Mouse (Mus musculus) lung, embryonic 16.5 days (tissue): ENCODE results near the gene Gata2. TPM values are rescaled to one million over a fixed set of nuclear protein-coding genes. Genes with fewer than 3 reads are reported as not detected.
A peak's percentile ranks its signal among the peaks of the same experiment; 100 is the strongest.

Experiments used
- ATAC-seq: fragments of 200-750 bp; cut with Nextera tagmentation; 2 replicates; pipeline ENCODE4 v1.8.0; 2017; ENCODE audit warnings: low read depth, mild to moderate bottlenecking, moderate library complexity
- H3K27ac ChIP-seq: fragments of 300-500 bp; sonication (generic); 2 replicates; pipeline ENCODE4 v1.5.1; 2014; ENCODE audit warnings: mild to moderate bottlenecking, control low read depth, low read length
- H3K27me3 ChIP-seq: fragments of 300-500 bp; sonication (generic); 2 replicates; pipeline ENCODE4 v1.6.1; 2014; ENCODE audit warnings: low read depth, low read length, mixed read lengths; ENCODE audit not compliant: control insufficient read depth, insufficient read depth
- H3K36me3 ChIP-seq: fragments of 300-500 bp; sonication (generic); 2 replicates; pipeline ENCODE4 v1.6.1; 2014; ENCODE audit warnings: low read length; ENCODE audit not compliant: control insufficient read depth, insufficient read depth
- H3K4me1 ChIP-seq: fragments of 300-500 bp; sonication (generic); replicated peaks from 2 replicates; pipeline ENCODE4 v1.6.1; 2014; ENCODE audit warnings: low read length, mixed read lengths; ENCODE audit not compliant: control insufficient read depth, insufficient read depth
- H3K4me2 ChIP-seq: fragments of 300-500 bp; sonication (generic); 2 replicates; pipeline ENCODE4 v1.6.1; 2014; ENCODE audit warnings: low read depth, low read length, control low read depth
- H3K4me3 ChIP-seq: fragments of 300-500 bp; sonication (generic); 2 replicates; pipeline ENCODE4 v1.5.1; 2014; ENCODE audit warnings: mild to moderate bottlenecking, low read length, control low read depth
- H3K9ac ChIP-seq: fragments of 300-500 bp; sonication (generic); 2 replicates; pipeline ENCODE4 v1.6.1; 2014; ENCODE audit warnings: low read length, control low read depth
- H3K9me3 ChIP-seq: fragments of 300-500 bp; sonication (generic); 2 replicates; pipeline ENCODE4 v1.6.1; 2016; ENCODE audit warnings: low read length; ENCODE audit not compliant: control insufficient read depth
- WGBS: fragments of 180-500 bp; shearing (Covaris S2); extraction: QIAGEN DNeasy Blood & Tissue Kit; methylation state at CpG from one replicate; pipeline ENCODE4 v1.1.7; 2014; 5-methylcytosine and 5-hydroxymethylcytosine counted together
- polyA plus RNA-seq: library from polyadenylated mRNA; unstranded; fragments of >200 nt; fragmentation: Nextera tagmentation; extraction: Ambion mirVana; gene quantifications from 2 replicates; pipeline ENCODE4 v1.2.1, GENCODE M21; 2015

Gene Gata2
- polyA plus RNA-seq, 1 experiment from 2014 or later: 23.6 TPM

DNA sequence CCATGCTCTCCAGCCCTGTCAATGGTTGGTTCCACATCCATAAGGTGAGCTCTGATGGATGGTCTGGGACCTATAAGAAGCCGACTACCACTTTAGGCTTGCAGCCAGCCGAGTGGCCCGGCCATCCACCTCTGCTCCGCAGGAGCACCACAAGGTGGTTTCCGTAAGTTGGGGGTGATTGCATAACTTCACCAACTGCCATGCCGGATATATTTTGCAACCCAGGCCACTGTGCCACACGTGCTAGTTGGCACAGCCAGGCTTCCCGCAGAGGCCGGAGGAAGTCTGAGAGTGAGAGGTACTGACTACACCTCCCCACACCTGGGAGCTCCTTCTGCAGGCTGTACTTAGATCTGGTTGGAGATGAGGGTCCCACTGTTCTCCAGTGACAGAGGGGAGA, 27.6 kb upstream of the Gata2 start:
- Histone ChIP-seq H3K4me1 (no peaks in the 10 kb centered on the region), H3K9ac (no peak overlapping the region), H3K4me3 (no peak overlapping the region), H3K27ac (no peak overlapping the region), H3K9me3 (no peaks in the 10 kb centered on the region), H3K27me3 (no peaks in the 10 kb centered on the region), H3K4me2 (no peak overlapping the region), H3K36me3 (no peaks in the 10 kb centered on the region)
- no peak for ATAC-seq
- 83% methylated on average over 9 of the region's 9 CpGs for WGBS

DNA sequence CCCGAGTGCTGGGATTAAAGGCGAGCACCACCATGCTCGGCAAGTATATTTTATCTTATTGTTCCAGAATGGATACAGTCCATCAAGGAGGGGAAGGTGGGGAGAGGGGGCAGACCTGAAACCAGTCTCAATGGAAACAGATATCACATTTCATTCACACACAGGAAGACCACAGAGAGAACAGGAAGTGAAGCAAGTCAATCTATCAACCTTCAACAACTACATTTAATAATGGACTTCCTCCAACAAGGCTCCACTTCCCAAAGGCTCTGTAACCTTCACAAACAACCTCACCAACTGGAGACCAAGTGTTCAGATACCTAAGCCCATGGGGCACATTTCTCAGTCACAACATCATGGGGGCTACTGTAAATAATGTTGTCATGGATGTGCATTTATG, 19.5 kb upstream of the Gata2 start:
- Histone ChIP-seq H3K9me3 (peaks cover 5% of the 10 kb centered on the region; the same call in 1 of the 2 replicates), H3K27ac (no peak overlapping the region), H3K4me2 (no peak overlapping the region), H3K4me3 (no peak overlapping the region), H3K27me3 (no peaks in the 10 kb centered on the region), H3K9ac (no peak overlapping the region), H3K4me1 (no peaks in the 10 kb centered on the region), H3K36me3 (no peaks in the 10 kb centered on the region)
- 72% methylated on average over 3 of the region's 3 CpGs for whole genome bisulfite sequencing
- ATAC-seq: no peak

DNA sequence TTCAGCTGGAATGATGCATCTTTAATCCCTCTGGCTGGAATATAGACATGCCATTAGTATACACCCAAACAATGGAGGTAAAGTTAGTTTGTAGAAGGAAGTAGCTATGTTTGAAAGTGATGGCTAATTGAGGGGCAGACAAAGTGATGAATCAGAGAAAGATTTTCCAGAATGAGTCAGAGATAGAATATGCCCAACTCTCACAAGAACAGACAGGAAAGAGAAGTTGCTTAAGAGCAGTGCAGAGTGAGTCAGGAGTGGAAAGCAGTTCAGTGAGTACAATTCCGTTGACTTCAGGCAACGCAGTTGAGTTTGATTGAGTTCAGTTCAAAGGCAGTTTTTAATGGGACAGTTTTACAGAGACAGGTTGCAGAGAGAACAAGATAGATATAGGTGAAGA, 19.0 kb upstream of the Gata2 start:
- no peak overlapping the region for H3K27ac ChIP-seq
- H3K4me2 ChIP-seq: no peak overlapping the region
- H3K36me3 ChIP-seq: no peaks in the 10 kb centered on the region
- 81% methylated on average over 2 of the region's 2 CpGs for WGBS
- no peak overlapping the region for H3K4me3 ChIP-seq
- H3K4me1 ChIP-seq: no peaks in the 10 kb centered on the region
- peaks cover 5% of the 10 kb centered on the region; the same call in 1 of the 2 replicates for H3K9me3 ChIP-seq
- H3K9ac ChIP-seq: no peak overlapping the region
- no peak for ATAC-seq
- no peaks in the 10 kb centered on the region for H3K27me3 ChIP-seq

DNA sequence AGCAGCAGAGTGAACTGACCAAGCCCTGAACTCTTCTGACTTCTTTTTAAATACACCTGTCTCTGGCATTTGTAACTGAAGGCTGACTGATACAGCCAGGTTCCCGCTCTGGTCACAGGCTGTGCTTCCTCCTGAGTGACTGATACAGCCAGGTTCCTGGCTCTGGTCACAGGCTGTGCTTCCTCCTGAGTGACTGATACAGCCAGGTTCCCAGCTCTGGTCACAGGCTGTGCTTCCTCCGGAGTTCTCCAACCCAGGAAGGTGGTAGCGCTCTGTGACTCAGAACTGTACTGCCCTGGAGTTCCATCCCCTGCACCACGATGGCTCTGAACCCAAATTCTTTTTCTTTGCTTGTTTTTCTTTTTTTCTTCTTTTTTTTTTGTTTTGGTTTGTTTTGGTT, 9.0 kb upstream of the Gata2 start:
- Histone ChIP-seq H3K4me3 (no peak overlapping the region), H3K9me3 (no peaks in the 10 kb centered on the region), H3K4me1 (peaks cover 5% of the 10 kb centered on the region), H3K4me2 (no peak overlapping the region), H3K27ac (no peak overlapping the region), H3K36me3 (no peaks in the 10 kb centered on the region), H3K9ac (no peak overlapping the region), H3K27me3 (peaks cover 16% of the 10 kb centered on the region)
- WGBS: 65% methylated on average over 4 of the region's 4 CpGs
- no peak for ATAC-seq

DNA sequence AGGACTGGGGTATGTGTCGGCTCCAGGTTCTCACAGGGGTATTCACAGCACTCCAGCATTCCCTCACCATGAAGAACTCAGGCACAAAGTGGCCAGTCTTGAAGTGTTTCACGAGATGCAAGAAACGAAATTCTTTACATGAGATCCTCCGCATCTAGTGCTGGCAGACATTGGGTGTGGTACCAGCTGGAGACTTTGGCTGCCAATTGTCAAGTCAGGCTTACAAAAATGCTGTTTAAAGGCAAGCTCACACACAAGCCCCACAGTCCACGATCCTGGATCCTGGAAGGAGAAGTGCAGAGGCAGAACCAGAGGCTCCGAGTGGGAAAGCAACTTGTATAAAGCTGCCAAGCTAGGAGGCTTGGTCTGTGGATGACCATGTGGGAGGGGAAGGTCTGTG, 5.5 kb upstream of the Gata2 start:
- Histone ChIP-seq H3K27me3 (peaks cover 51% of the 10 kb centered on the region), H3K9me3 (no peaks in the 10 kb centered on the region), H3K4me2 (no peak overlapping the region), H3K4me3 (no peak overlapping the region), H3K27ac (no peak overlapping the region), H3K4me1 (peaks cover 7% of the 10 kb centered on the region), H3K9ac (no peak overlapping the region), H3K36me3 (no peaks in the 10 kb centered on the region)
- WGBS: 71% methylated on average over 6 of the region's 6 CpGs
- no peak for ATAC-seq

DNA sequence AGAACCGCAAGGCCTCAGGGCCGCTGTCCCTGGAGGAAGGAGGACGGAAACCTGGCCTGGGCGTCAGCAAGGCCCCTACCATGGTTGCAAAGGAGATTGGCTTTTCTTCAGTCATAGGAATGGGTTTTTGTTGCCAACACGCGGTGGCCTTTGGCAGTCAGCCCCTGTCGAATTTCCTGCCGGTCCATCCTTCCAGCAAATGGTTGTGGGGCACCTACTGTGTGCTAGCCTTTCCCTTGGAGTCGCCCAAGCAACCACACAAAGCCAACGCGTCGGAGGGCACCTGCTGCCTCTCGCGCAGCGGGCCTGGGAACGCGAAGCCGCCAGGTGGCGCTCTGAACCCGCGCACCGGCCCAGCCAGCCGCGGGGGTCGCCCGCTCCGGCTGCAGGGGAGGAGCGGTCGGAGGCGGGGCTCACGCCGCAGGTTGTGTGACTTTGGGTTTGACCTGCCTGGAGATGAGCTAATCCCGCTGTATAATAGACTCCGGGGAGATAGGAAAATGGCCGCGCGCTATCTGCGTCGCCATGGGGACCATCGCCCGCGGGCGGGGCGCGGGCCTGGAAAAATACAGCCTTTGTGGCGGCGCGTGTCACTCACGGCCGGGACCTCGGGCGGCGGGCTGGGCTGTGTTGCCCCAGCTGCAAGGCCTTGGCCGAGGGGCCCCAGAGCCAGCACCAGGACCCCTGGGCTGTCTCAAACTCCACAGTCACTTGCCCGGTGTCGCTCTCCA, 4.2 kb upstream of the Gata2 start:
- H3K9ac ChIP-seq: peak overlapping the region; percentile 45; the same call in 1 of the 2 replicates

DNA sequence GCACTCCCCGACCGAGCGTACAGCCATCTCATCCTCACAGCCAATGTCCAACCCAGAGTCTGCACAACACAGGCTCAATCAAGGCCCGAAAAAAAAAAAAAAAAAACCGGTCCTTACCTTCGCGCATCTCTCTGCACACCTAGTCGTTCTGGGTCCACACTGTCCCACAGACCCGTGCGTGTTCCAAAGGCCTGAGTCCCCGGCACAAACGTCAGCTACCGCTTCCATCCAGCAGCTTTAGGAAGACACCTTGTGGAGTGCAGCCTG, 3.7 kb upstream of the Gata2 start:
- peaks cover 69% of the 10 kb centered on the region for H3K27me3 ChIP-seq
- H3K36me3 ChIP-seq: no peaks in the 10 kb centered on the region
- H3K4me1 ChIP-seq: peaks cover 16% of the 10 kb centered on the region
- ATAC-seq: no peak
- H3K9me3 ChIP-seq: no peaks in the 10 kb centered on the region
- peak overlapping the region; percentile 83 for H3K4me2 ChIP-seq
- 5% methylated on average over 13 of the region's 13 CpGs for whole genome bisulfite sequencing
- H3K4me3 ChIP-seq: peak overlapping the region; percentile 64
- H3K27ac ChIP-seq: no peak overlapping the region
- no peak overlapping the region for H3K9ac ChIP-seq

More for the DNA sequence above, 4.2 kb upstream of the Gata2 start:
- Histone ChIP-seq H3K36me3 (no peaks in the 10 kb centered on the region), H3K4me1 (peaks cover 16% of the 10 kb centered on the region), H3K27me3 (peaks cover 64% of the 10 kb centered on the region), H3K4me3 (peak overlapping the region; percentile 64), H3K27ac (no peak overlapping the region), H3K4me2 (peak overlapping the region; percentile 83), H3K9me3 (no peaks in the 10 kb centered on the region)
- WGBS: 1% methylated on average over 56 of the region's 56 CpGs
- peak; percentile 74 for ATAC-seq

DNA sequence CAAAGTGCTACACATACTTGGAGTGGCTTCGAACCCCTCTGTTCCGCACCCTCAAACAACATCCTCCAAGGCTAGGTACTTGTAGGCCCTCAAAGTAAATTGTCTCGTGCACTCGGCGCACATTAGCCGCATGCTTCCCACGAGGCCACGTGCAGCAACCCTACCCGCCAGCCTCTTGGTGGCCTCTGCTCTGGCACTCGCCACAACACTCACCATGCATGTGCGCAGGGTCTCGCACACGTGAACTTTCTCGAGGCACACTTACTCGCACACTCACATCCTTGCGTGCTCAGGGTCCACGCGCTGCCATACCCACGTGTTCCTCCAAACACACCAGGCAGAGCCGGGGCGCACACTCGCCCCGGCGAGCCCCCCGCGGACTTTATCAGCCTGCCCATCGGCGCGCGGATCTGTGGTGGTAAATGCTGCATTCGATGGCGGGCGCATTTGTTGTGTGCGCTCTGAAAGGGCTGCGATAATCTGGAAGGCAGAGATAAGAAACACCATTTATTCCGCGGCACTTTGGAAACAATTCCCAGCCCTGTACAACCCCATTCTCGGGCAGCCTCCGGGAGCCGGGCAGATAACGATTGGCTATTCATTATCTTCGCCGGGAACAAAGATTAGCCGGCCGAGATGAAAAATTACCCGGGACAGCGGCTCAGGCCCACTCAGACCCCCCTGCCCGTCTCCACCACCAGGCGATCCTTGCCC, 3.2 kb upstream of the Gata2 start:
- Histone ChIP-seq H3K27ac (no peak overlapping the region), H3K4me2 (no peak overlapping the region), H3K36me3 (no peaks in the 10 kb centered on the region), H3K27me3 (peaks cover 74% of the 10 kb centered on the region), H3K9me3 (no peaks in the 10 kb centered on the region), H3K4me3 (no peak overlapping the region; the same call in 1 of the 2 replicates), H3K4me1 (peaks cover 16% of the 10 kb centered on the region), H3K9ac (no peak overlapping the region)
- ATAC-seq: 0 out of 2 replicates have a peak, but pooled peaks have one; percentile 1
- 2% methylated on average over 49 of the region's 49 CpGs for WGBS

DNA sequence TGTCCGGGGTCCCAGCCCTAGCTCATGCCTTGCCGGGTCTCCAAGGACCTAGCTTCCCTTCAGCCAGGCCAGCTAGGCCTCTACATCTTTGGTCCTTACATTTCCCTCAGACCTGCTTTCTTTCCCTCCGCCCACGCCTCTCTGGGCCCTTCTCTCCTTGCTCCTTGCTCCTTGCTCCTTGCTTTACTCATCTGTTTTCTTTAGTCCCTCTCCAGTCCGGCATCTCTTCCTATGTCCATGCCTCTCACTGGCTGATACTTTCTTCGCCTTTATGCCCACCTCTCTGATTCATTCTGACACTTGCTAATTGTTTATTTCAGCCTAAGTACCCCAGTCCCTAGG, 2.7 kb upstream of the Gata2 start:
- no peak overlapping the region for H3K4me2 ChIP-seq
- peaks cover 79% of the 10 kb centered on the region for H3K27me3 ChIP-seq
- H3K4me3 ChIP-seq: no peak overlapping the region
- H3K9me3 ChIP-seq: no peaks in the 10 kb centered on the region
- 36% methylated on average over 6 of the region's 6 CpGs for WGBS
- no peak for ATAC-seq
- peaks cover 16% of the 10 kb centered on the region for H3K4me1 ChIP-seq
- H3K36me3 ChIP-seq: no peaks in the 10 kb centered on the region
- H3K9ac ChIP-seq: no peak overlapping the region
- H3K27ac ChIP-seq: no peak overlapping the region
